Mouse (Mus musculus) forebrain, postnatal 0 days (tissue): ENCODE measurements at regions not wholly inside any gene's neighbourhood (a gene's known extent, or its start where the extent isn't known, plus 50 kb on each side); places are given as distances from the start of the nearest gene placed in this dataset.

Experiments
- ATAC-seq: fragments of 200-750 bp; cut with Nextera tagmentation; 2 replicates; pipeline ENCODE4 v1.8.0; 2017; ENCODE audit warnings: mild to moderate bottlenecking, moderate library complexity
- DNase-seq: peaks from one replicate; pipeline ENCODE4 v3.0.0-alpha.2; 2015
- H3K27ac ChIP-seq: fragments of 300-500 bp; sonication (generic); 2 replicates; pipeline ENCODE4 v1.5.1; 2014; ENCODE audit warnings: low read depth, mild to moderate bottlenecking, antibody characterized with exemption, low read length, moderate library complexity, mixed read lengths
- H3K27me3 ChIP-seq: fragments of 300-500 bp; sonication (generic); 2 replicates; pipeline ENCODE4 v1.6.1; 2014; ENCODE audit warnings: mild to moderate bottlenecking, low read length, mixed read lengths; ENCODE audit not compliant: insufficient read depth
- H3K36me3 ChIP-seq: fragments of 300-500 bp; sonication (generic); 2 replicates; pipeline ENCODE4 v1.6.1; 2014; ENCODE audit warnings: mild to moderate bottlenecking, moderate library complexity; ENCODE audit not compliant: insufficient read depth
- H3K4me1 ChIP-seq: fragments of 300-500 bp; sonication (generic); 2 replicates; pipeline ENCODE4 v1.6.1; 2014; ENCODE audit warnings: antibody characterized with exemption; ENCODE audit not compliant: insufficient read depth
- H3K4me2 ChIP-seq: fragments of 300-500 bp; sonication (generic); 2 replicates; pipeline ENCODE4 v1.6.1; 2014; ENCODE audit warnings: low read depth, mild to moderate bottlenecking, moderate library complexity
- H3K4me3 ChIP-seq: fragments of 300-500 bp; sonication (generic); 2 replicates; pipeline ENCODE4 v1.5.1; 2014; ENCODE audit warnings: low read depth, low read length, mixed read lengths
- H3K9ac ChIP-seq: fragments of 300-500 bp; sonication (generic); 2 replicates; pipeline ENCODE4 v1.6.1; 2014; ENCODE audit warnings: mild to moderate bottlenecking
- H3K9me3 ChIP-seq: fragments of 300-500 bp; sonication (generic); 2 replicates; pipeline ENCODE4 v1.6.1; 2016; ENCODE audit warnings: low read length
- CTCF ChIP-seq: sonication (generic); IDR thresholded peaks from 2 replicates; pipeline ENCODE4 v1.5.1; 2016; ENCODE audit warnings: antibody characterized with exemption, control low read depth, low read depth
- WGBS: fragments of 180-500 bp; shearing (Covaris S2); extraction: QIAGEN DNeasy Blood & Tissue Kit; methylation state at CpG from one replicate; pipeline ENCODE4 v1.1.7; 2014; 5-methylcytosine and 5-hydroxymethylcytosine counted together

- Histone ChIP-seq H3K27ac (no peak overlapping the region), H3K4me2 (peak overlapping the region; percentile 42), H3K36me3 (no peaks in the 10 kb centered on the region), H3K9ac (peak overlapping the region; percentile 40), H3K4me3 (no peak overlapping the region), H3K9me3 (no peaks in the 10 kb centered on the region), H3K27me3 (peaks cover 10% of the 10 kb centered on the region), H3K4me1 (no peaks in the 10 kb centered on the region)
- TF ChIP-seq CTCF = 0 out of 2 replicates have a peak, but pooled peaks have one; percentile 13
- 18% methylated on average over 13 of the region's 13 CpGs for WGBS
- ATAC-seq (peak; percentile 61), DNase-seq (peak; percentile 20)
These were observed 168.1 kb upstream of the Olig3 start for GRCm38 (mm10) chr10:19188082-19188742.

- Histone ChIP-seq H3K36me3 (no peaks in the 10 kb centered on the region), H3K4me2 (peak overlapping the region; percentile 42), H3K4me1 (no peaks in the 10 kb centered on the region), H3K9ac (no peak overlapping the region), H3K9me3 (no peaks in the 10 kb centered on the region), H3K27me3 (peaks cover 10% of the 10 kb centered on the region), H3K27ac (no peak overlapping the region), H3K4me3 (no peak overlapping the region)
- WGBS = 62% methylated on average over 4 of the region's 4 CpGs
- ATAC-seq (no peak), DNase-seq (peak; percentile 12)
- TF ChIP-seq CTCF = no peak
These were observed 168.6 kb upstream of the Olig3 start for GRCm38 (mm10) chr10:19187716-19188081.

- TF ChIP-seq CTCF = no peak
- H3K27me3 ChIP-seq = peaks cover 10% of the 10 kb centered on the region
- H3K4me3 ChIP-seq = no peak overlapping the region
- H3K4me2 ChIP-seq = no peak overlapping the region
- no peak overlapping the region for H3K9ac ChIP-seq
- 91% methylated on average over 2 of the region's 2 CpGs for WGBS
- no peaks in the 10 kb centered on the region for H3K9me3 ChIP-seq
- H3K36me3 ChIP-seq = no peaks in the 10 kb centered on the region
- ATAC-seq (no peak), DNase-seq (no peak)
- no peaks in the 10 kb centered on the region for H3K4me1 ChIP-seq
- H3K27ac ChIP-seq = no peak overlapping the region
These were observed 169.2 kb upstream of the Olig3 start for GRCm38 (mm10) chr10:19187084-19187615.

- peak overlapping the region; percentile 10 for H3K4me3 ChIP-seq
- peak overlapping the region; percentile 38 for H3K4me2 ChIP-seq
- H3K36me3 ChIP-seq = no peaks in the 10 kb centered on the region
- H3K27me3 ChIP-seq = peaks cover 10% of the 10 kb centered on the region
- 10% methylated on average over 18 of the region's 18 CpGs for WGBS
- H3K9me3 ChIP-seq = no peaks in the 10 kb centered on the region
- TF ChIP-seq CTCF = peak; percentile 91
- ATAC-seq = peak; percentile 83
- DNase-seq = peak; percentile 76
- no peak overlapping the region for H3K27ac ChIP-seq
- H3K4me1 ChIP-seq = no peaks in the 10 kb centered on the region
- H3K9ac ChIP-seq = no peak overlapping the region
These were observed 170.3 kb upstream of the Olig3 start for GRCm38 (mm10) chr10:19185790-19186581.

- no peaks in the 10 kb centered on the region for H3K9me3 ChIP-seq
- H3K27ac ChIP-seq = no peak overlapping the region
- H3K36me3 ChIP-seq = no peaks in the 10 kb centered on the region
- H3K4me2 ChIP-seq = no peak overlapping the region
- H3K9ac ChIP-seq = no peak overlapping the region
- ATAC-seq (no peak), DNase-seq (no peak)
- H3K4me1 ChIP-seq = no peaks in the 10 kb centered on the region
- H3K27me3 ChIP-seq = peaks cover 10% of the 10 kb centered on the region
- no peak for TF ChIP-seq CTCF
- WGBS = 97% methylated on average over 7 of the region's 7 CpGs
- no peak overlapping the region for H3K4me3 ChIP-seq
These were observed 169.4 kb upstream of the Tnfaip3 start for GRCm38 (mm10) chr10:19184886-19185285.

GRCm38 (mm10) chr10:19177895-19178294 lies 162.4 kb upstream of the Tnfaip3 start:
- Histone ChIP-seq H3K4me2 (no peak overlapping the region), H3K27me3 (no peaks in the 10 kb centered on the region), H3K4me1 (no peaks in the 10 kb centered on the region), H3K9me3 (0 out of 2 replicates have a peak, but pooled peaks cover 5% of the 10 kb centered on the region), H3K4me3 (no peak overlapping the region), H3K27ac (no peak overlapping the region), H3K9ac (no peak overlapping the region), H3K36me3 (no peaks in the 10 kb centered on the region)
- DNase-seq = no peak
- WGBS = 84% methylated on average over 5 of the region's 5 CpGs
- ATAC-seq = no peak
- no peak for TF ChIP-seq CTCF

GRCm38 (mm10) chr10:19177414-19177813 lies 162.0 kb upstream of the Tnfaip3 start:
- no peak overlapping the region for H3K9ac ChIP-seq
- H3K4me2 ChIP-seq = no peak overlapping the region
- no peak for ATAC-seq
- H3K27ac ChIP-seq = no peak overlapping the region
- no peak for DNase-seq
- no peak overlapping the region for H3K4me3 ChIP-seq
- H3K36me3 ChIP-seq = no peaks in the 10 kb centered on the region
- H3K27me3 ChIP-seq = no peaks in the 10 kb centered on the region
- H3K4me1 ChIP-seq = no peaks in the 10 kb centered on the region
- TF ChIP-seq CTCF = no peak
- 81% methylated on average over 2 of the region's 2 CpGs for WGBS
- H3K9me3 ChIP-seq = 0 out of 2 replicates have a peak, but pooled peaks cover 5% of the 10 kb centered on the region
